Mouse (Mus musculus) lung, embryonic 14.5 days (tissue): ENCODE results near the gene Gm47969. TPM values are rescaled to one million over a fixed set of nuclear protein-coding genes. Genes with fewer than 3 reads are reported as not detected.

Source experiments
- ATAC-seq: fragments of 200-750 bp; cut with Nextera tagmentation; 2 replicates; pipeline ENCODE4 v1.8.0; 2017; ENCODE audit warnings: mild to moderate bottlenecking, moderate TSS enrichment, moderate library complexity; ENCODE audit not compliant: insufficient read depth
- DNase-seq: peaks from one replicate; pipeline ENCODE4 v3.0.0-alpha.2; 2015
- H3K27ac ChIP-seq: fragments of 300-500 bp; sonication (generic); 2 replicates; pipeline ENCODE4 v1.5.1; 2014; ENCODE audit warnings: low read depth, mild to moderate bottlenecking, moderate library complexity
- H3K27me3 ChIP-seq: fragments of 300-500 bp; sonication (generic); 2 replicates; pipeline ENCODE4 v1.6.1; 2014; ENCODE audit warnings: low read length, control low read depth; ENCODE audit not compliant: insufficient read depth
- H3K36me3 ChIP-seq: fragments of 300-500 bp; sonication (generic); 2 replicates; pipeline ENCODE4 v1.6.1; 2014; ENCODE audit warnings: control low read depth; ENCODE audit not compliant: insufficient read depth
- H3K4me1 ChIP-seq: fragments of 300-500 bp; sonication (generic); 2 replicates; pipeline ENCODE4 v1.6.1; 2014; ENCODE audit warnings: antibody characterized with exemption, control low read depth; ENCODE audit not compliant: insufficient read depth
- H3K4me2 ChIP-seq: fragments of 300-500 bp; sonication (generic); 2 replicates; pipeline ENCODE4 v1.6.1; 2014; ENCODE audit warnings: mild to moderate bottlenecking
- H3K4me3 ChIP-seq: fragments of 300-500 bp; sonication (generic); 2 replicates; pipeline ENCODE4 v1.5.1; 2014; ENCODE audit warnings: low read depth, low read length
- H3K9ac ChIP-seq: fragments of 300-500 bp; sonication (generic); 2 replicates; pipeline ENCODE4 v1.6.1; 2014
- H3K9me3 ChIP-seq: fragments of 300-500 bp; sonication (generic); 2 replicates; pipeline ENCODE4 v1.6.1; 2016; ENCODE audit warnings: low read depth, low read length, control low read depth
- CTCF ChIP-seq: IDR thresholded peaks from 2 replicates; pipeline ENCODE4 v1.5.1; 2016; ENCODE audit warnings: antibody characterized with exemption, low read depth
- WGBS: fragments of 180-500 bp; shearing (Covaris S2); extraction: QIAGEN DNeasy Blood & Tissue Kit; methylation state at CpG from one replicate; pipeline ENCODE4 v1.1.7; 2014; 5-methylcytosine and 5-hydroxymethylcytosine counted together
- polyA plus RNA-seq: library from polyadenylated mRNA; unstranded; fragments of >200 nt; fragmentation: Nextera tagmentation; extraction: Ambion mirVana; gene quantifications from 2 replicates; pipeline ENCODE4 v1.2.1, GENCODE M21; 2014

The Gm47969 gene
- polyA plus RNA-seq, 1 experiment from 2014 or later, result not detected

DNA sequence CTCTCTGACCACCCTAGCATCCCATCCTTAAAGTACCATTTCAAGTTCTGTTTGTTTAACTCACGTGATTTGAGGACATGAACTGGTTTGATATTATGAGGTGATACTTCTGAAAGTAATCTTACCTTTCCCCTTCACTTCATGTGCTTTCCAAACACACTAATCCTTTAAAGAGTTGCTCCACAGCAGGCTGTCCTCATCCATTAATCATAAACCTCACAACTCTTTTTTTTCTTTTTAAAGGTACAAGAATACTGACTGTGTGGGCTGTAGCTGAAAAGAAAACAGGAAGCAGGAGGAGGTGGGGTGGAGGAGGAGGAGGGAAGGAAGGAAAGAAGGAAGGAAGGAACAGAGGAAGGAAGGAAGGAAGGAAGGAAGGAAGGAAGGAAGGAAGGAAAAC lies 12.8 kb upstream of the Gm47969 start:
- Histone ChIP-seq H3K9me3 (no peaks in the 10 kb centered on the region), H3K4me3 (no peak overlapping the region), H3K27ac (no peak overlapping the region), H3K4me1 (no peaks in the 10 kb centered on the region), H3K4me2 (no peak overlapping the region), H3K27me3 (no peaks in the 10 kb centered on the region), H3K36me3 (no peaks in the 10 kb centered on the region), H3K9ac (no peak overlapping the region)
- DNase-seq (no peak), ATAC-seq (no peak)
- TF ChIP-seq CTCF, result no peak
- WGBS, result 15% methylated on average over 1 of the region's 1 CpGs

DNA sequence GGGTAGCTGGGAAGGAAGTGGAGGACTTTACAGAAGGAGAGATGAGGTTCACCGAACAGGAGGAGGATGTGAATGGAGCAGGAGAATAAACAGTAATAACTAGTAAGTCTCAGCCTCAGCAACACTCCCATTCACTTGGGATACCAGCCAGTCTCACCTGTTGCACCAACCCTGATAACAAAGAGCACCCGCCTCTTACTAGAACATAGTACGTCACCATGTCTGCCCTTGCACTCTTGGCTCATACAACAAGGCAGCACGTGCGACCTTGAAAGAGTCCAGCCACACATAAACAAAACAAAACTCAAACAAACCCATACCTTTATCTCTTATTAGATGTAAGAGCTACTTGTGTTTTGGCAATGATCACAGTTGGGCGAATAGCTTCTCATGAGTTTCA lies 12.2 kb upstream of the Gm47969 start:
- Histone ChIP-seq H3K9me3 (no peaks in the 10 kb centered on the region), H3K4me3 (no peak overlapping the region), H3K27me3 (no peaks in the 10 kb centered on the region), H3K36me3 (no peaks in the 10 kb centered on the region), H3K9ac (no peak overlapping the region), H3K4me2 (no peak overlapping the region), H3K27ac (no peak overlapping the region), H3K4me1 (no peaks in the 10 kb centered on the region)
- DNase-seq, result no peak
- no peak for TF ChIP-seq CTCF
- WGBS, result 84% methylated on average over 6 of the region's 6 CpGs
- no peak for ATAC-seq

DNA sequence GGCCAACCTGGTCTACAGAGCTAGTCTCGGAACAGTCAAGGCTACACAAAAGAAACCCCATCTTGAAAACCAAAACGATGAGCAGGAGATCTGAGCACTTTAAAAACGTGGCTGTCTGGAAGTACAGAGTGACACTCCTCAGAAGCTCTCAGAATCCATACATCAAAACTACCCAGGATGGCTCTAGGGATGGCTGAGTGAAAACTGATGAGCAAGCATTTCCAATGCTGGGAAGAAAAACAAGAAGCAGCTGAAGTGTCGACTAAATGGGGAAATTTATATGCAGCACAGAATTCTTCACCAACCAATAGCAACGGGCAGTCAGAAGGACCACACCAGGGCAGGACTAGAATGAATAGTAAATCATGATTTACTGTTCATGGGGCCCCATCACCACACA lies 10.2 kb upstream of the Gm47969 start:
- no peak for ATAC-seq
- 59% methylated on average over 5 of the region's 5 CpGs for WGBS

DNA sequence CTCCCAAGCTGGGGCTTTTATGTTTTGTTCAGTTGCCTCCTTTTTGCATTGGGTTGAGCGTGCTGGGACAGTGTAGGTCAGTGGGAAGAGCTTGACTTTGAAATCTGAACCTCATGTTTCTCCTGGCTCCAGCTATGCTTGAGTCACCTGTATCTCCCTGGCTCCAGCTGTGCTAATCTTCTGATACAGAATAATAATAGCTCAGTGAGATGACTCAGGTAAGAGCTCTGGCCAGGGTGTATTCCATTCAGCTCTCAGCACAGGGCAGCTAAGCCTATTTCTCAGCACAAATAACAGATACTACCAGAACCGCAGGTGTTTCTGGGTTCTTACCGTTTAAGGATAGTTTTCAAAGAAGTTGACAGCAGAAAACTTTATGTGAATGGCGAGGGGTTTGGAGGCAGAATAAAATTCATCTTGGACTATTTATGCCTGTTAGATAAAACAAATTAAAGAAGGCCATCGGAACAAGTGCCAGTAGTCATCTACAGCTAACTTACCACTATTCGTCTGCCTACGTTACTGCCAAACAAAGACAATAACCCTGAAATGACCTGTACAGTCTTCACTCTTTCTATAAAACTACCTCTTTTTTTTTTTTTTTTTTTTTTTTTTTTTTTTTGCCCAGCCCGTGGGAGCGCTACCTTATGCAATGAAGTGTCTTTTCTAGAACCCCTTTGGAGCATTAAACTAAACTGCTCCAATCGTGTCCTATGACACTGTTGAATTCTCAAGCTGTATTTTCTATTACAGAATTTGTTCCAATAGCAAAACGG lies 7.7 kb upstream of the Gm47969 start:
- Histone ChIP-seq H3K4me2 (peak overlapping the region; percentile 73; the same call in 1 of the 2 replicates), H3K36me3 (no peaks in the 10 kb centered on the region), H3K9me3 (no peaks in the 10 kb centered on the region), H3K4me3 (no peak overlapping the region), H3K27me3 (no peaks in the 10 kb centered on the region), H3K4me1 (no peaks in the 10 kb centered on the region), H3K9ac (no peak overlapping the region), H3K27ac (no peak overlapping the region)
- no peak for ATAC-seq
- TF ChIP-seq CTCF, result no peak
- 74% methylated on average over 11 of the region's 11 CpGs for WGBS
- DNase-seq, result no peak

More for the DNA sequence above, 10.2 kb upstream of the Gm47969 start:
- no peak for TF ChIP-seq CTCF
- no peaks in the 10 kb centered on the region for H3K9me3 ChIP-seq
- DNase-seq, result no peak
- no peaks in the 10 kb centered on the region for H3K36me3 ChIP-seq
- H3K4me1 ChIP-seq, result no peaks in the 10 kb centered on the region
- H3K9ac ChIP-seq, result no peak overlapping the region
- H3K27ac ChIP-seq, result no peak overlapping the region
- H3K4me2 ChIP-seq, result no peak overlapping the region
- no peak overlapping the region for H3K4me3 ChIP-seq
- no peaks in the 10 kb centered on the region for H3K27me3 ChIP-seq

DNA sequence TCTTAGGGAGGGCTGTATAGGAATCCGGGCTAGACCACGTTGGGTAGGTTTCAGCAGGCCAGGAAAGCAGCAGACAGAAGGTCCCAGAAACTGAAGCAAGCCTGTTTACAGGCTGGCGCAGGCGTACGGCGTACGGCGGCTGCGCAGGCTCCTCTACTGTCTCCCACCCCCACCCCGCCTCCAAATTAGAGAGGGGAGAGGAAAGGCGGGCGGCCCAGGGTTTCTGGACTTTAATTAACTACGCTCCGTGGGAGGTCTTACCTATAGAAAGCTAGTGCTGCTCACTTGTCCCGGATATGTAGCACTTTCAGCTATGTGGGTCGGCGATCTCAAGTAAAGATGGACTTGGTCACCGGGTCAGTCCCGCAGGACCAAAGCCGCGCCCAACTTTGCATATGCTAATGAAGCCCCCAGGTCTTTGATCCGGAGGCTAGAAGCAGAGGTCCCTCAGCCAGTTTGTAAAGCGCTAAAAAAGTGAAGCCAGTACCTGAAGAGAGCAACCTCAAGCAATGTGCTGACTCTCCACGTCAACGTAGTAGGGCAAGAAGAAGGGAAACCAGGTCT lies 6.5 kb upstream of the Gm47969 start, which contains the start of gene Slc19a3:
Gene Slc19a3, minus strand, starts transcription at position 340 of the 564 bp plus-strand sequence.
- 1% methylated on average over 25 of the region's 25 CpGs for WGBS
- TF ChIP-seq CTCF, result no peak
- no peaks in the 10 kb centered on the region for H3K27me3 ChIP-seq
- peak; percentile 97 for ATAC-seq
- H3K4me3 ChIP-seq, result peak within 1 kb of the TSS; percentile 48
- H3K4me1 ChIP-seq, result no peaks in the 10 kb centered on the region
- H3K9ac ChIP-seq, result peak within 1 kb of the TSS; percentile 59
- DNase-seq, result peak; percentile 80
- no peaks in the 10 kb centered on the region for H3K9me3 ChIP-seq
- no peaks in the 10 kb centered on the region for H3K36me3 ChIP-seq
- no peak within 1 kb of the TSS for H3K27ac ChIP-seq
- H3K4me2 ChIP-seq, result peak within 1 kb of the TSS; percentile 73

DNA sequence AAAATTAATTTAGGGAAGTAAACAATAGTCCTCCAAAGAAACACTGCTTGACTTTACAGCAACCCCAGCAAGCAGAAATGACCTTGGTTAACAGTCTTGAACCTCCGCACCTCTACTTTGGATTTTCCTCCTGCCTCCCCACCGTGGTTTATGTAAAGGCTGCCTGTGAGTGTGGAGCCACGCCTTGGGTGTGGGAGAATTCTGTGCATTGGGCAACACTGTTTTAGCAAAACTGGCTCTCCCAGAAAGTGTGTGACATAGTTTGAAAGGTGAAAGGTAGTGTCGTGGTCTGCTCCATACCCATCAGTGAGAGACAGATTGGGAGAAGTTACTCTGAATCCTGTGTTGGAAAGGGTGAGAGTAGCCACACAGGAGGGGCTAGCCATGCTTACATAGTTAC lies 5.7 kb upstream of the Gm47969 start:
- H3K36me3 ChIP-seq, result no peaks in the 10 kb centered on the region
- no peak overlapping the region for H3K9ac ChIP-seq
- TF ChIP-seq CTCF, result no peak
- peak; percentile 6 for DNase-seq
- no peaks in the 10 kb centered on the region for H3K27me3 ChIP-seq
- no peak overlapping the region for H3K4me3 ChIP-seq
- H3K27ac ChIP-seq, result no peak overlapping the region
- WGBS, result 77% methylated on average over 4 of the region's 4 CpGs
- H3K9me3 ChIP-seq, result no peaks in the 10 kb centered on the region
- no peaks in the 10 kb centered on the region for H3K4me1 ChIP-seq
- no peak for ATAC-seq
- no peak overlapping the region for H3K4me2 ChIP-seq

DNA sequence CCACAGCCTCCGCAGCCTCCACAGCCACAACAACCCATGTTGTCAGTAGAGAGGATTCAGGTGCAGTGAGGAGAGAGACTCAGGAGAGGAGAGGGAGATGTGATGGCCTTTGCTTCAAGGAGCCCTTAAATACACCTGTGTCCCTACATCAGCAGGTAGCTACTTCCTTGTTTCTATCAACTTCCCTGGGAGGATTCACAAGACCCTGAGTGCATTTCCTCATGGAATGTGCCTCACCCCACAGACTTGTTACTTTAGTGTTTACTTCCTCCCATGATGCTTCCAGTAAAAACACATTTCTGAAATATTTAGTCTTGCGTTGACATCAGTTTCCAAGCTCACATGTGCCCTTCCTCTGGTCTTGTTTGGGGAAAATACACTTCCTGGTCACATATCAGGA lies 2.4 kb upstream of the Gm47969 start, which contains the start of gene Krtap28-10:
Gene Krtap28-10, minus strand, starts transcription at position 101 of the 400 bp plus-strand sequence.
- no peak for TF ChIP-seq CTCF
- H3K4me1 ChIP-seq, result no peaks in the 10 kb centered on the region
- H3K9ac ChIP-seq, result no peak within 1 kb of the TSS
- no peak within 1 kb of the TSS for H3K27ac ChIP-seq
- DNase-seq (no peak), ATAC-seq (no peak)
- 84% methylated on average over 2 of the region's 2 CpGs for WGBS
- no peak within 1 kb of the TSS for H3K4me2 ChIP-seq
- no peaks in the 10 kb centered on the region for H3K36me3 ChIP-seq
- H3K27me3 ChIP-seq, result no peaks in the 10 kb centered on the region
- H3K9me3 ChIP-seq, result no peaks in the 10 kb centered on the region
- no peak within 1 kb of the TSS for H3K4me3 ChIP-seq
